Mouse (Mus musculus): ENCODE results near the gene 4933436I01Rik. TPM values are rescaled to one million over a fixed set of nuclear protein-coding genes. Genes with fewer than 3 reads are reported as not detected.

Gene 4933436I01Rik
- not detected in 2 replicates for polyA plus RNA-seq (2015; fragmentation: Nextera tagmentation; extraction: Ambion mirVana)

- H3K27me3 ChIP-seq (replicated peaks): no peaks in the 10 kb centered on the region
- ATAC-seq (ENCODE audit: extremely low read depth, insufficient number of reproducible peaks, low FRiP score, low TSS enrichment): no peak
- no peak within 1 kb of the TSS for H3K4me2 ChIP-seq
- 54% methylated on average over 1 of the region's 1 CpGs for WGBS
- H3K9me3 ChIP-seq: no peaks in the 10 kb centered on the region; the same call in 1 of the 2 replicates
- H3K9ac ChIP-seq: no peak within 1 kb of the TSS
- H3K4me1 ChIP-seq: 0 out of 2 replicates have a peak, but pooled peaks cover 3% of the 10 kb centered on the region
- no peak within 1 kb of the TSS for H3K27ac ChIP-seq (replicated peaks)
- no peaks in the 10 kb centered on the region for H3K36me3 ChIP-seq
- H3K4me3 ChIP-seq: no peak within 1 kb of the TSS
Observed at GRCm38 (mm10) chrX:67921350-67921749, at the start of gene 4933436I01Rik. TSS of gene 4933436I01Rik (minus strand) at chrX:67921450.

- peak; percentile 31; the same call in 1 of the 2 replicates for ATAC-seq (ENCODE audit: extremely low read depth, insufficient number of reproducible peaks, low FRiP score, low TSS enrichment)
- 0 out of 2 replicates have a peak, but pooled peaks cover 3% of the 10 kb centered on the region for H3K4me1 ChIP-seq
- H3K36me3 ChIP-seq: no peaks in the 10 kb centered on the region
- WGBS: 33% methylated on average over 1 of the region's 1 CpGs
- H3K27me3 ChIP-seq (replicated peaks): no peaks in the 10 kb centered on the region
- H3K9ac ChIP-seq: no peak overlapping the region
- H3K27ac ChIP-seq (replicated peaks): no peak overlapping the region; the same call in 1 of the 2 replicates
- H3K4me3 ChIP-seq: no peak overlapping the region
- H3K4me2 ChIP-seq: no peak overlapping the region
- no peaks in the 10 kb centered on the region for H3K9me3 ChIP-seq
Observed at GRCm38 (mm10) chrX:67924769-67925470, 3.7 kb upstream of the 4933436I01Rik start.

- no peak overlapping the region for H3K9ac ChIP-seq
- H3K27ac ChIP-seq (replicated peaks): no peak overlapping the region
- no peak overlapping the region for H3K4me2 ChIP-seq
- H3K4me3 ChIP-seq: no peak overlapping the region
- ATAC-seq (ENCODE audit: extremely low read depth, insufficient number of reproducible peaks, low FRiP score, low TSS enrichment): no peak
- H3K36me3 ChIP-seq: no peaks in the 10 kb centered on the region
- no peaks in the 10 kb centered on the region for H3K9me3 ChIP-seq
- H3K27me3 ChIP-seq (replicated peaks): no peaks in the 10 kb centered on the region
- no peaks in the 10 kb centered on the region for H3K4me1 ChIP-seq
- WGBS: 74% methylated on average over 3 of the region's 3 CpGs
Observed at GRCm38 (mm10) chrX:67883406-67883805, 37.8 kb downstream of the 4933436I01Rik start.

Other genes starting within 250 kb of the 4933436I01Rik start
- not detected in 2 replicates for gene Gm1140, start 227.9 kb downstream of the 4933436I01Rik start, polyA plus RNA-seq (2015; fragmentation: Nextera tagmentation; extraction: Ambion mirVana)
- gene Gm14692, start 225.8 kb downstream of the 4933436I01Rik start, polyA plus RNA-seq (2015; fragmentation: Nextera tagmentation; extraction: Ambion mirVana): not detected in 2 replicates